Mouse (Mus musculus): ENCODE measurements around the gene Fut11.
A peak's percentile ranks its signal among the peaks of the same experiment; 100 is the strongest.

Gene Fut11

GRCm38 (mm10) chr14:20694884-20695760 lies at the start of gene Fut11:
Gene Fut11, plus strand, starts transcription at chr14:20694968.
- DNase-seq (ENCODE audit: low spot score in 2 of 2): peak; percentile 80 to 82

GRCm38 (mm10) chr14:20645547-20645946 lies 49.2 kb upstream of the Fut11 start:
- DNase-seq (ENCODE audit: low spot score in 2 of 2): no peak

GRCm38 (mm10) chr14:20646381-20646780 lies 48.4 kb upstream of the Fut11 start:
- no peak for DNase-seq (ENCODE audit: low spot score in 2 of 2)

- no peak for DNase-seq (ENCODE audit: low spot score in 2 of 2)
These were observed 43.8 kb upstream of the Fut11 start for GRCm38 (mm10) chr14:20651000-20651399.

- no peak for DNase-seq (ENCODE audit: low spot score in 2 of 2)
These were observed 43.0 kb upstream of the Fut11 start for GRCm38 (mm10) chr14:20651722-20652256.

GRCm38 (mm10) chr14:20654690-20655421 lies 39.9 kb upstream of the Fut11 start:
- no peak for DNase-seq (ENCODE audit: low spot score in 2 of 2)

GRCm38 (mm10) chr14:20655731-20656130 lies 39.0 kb upstream of the Fut11 start:
- DNase-seq (ENCODE audit: low spot score in 2 of 2): no peak

GRCm38 (mm10) chr14:20656361-20656760 lies 38.4 kb upstream of the Fut11 start, which contains the start of gene Myoz1:
Gene Myoz1, minus strand, starts transcription at chr14:20656540.
- DNase-seq (ENCODE audit: low spot score in 2 of 2): no peak

GRCm38 (mm10) chr14:20658326-20658725 lies 36.4 kb upstream of the Fut11 start:
- peak in 1 of 2 experiments; percentile 30 for DNase-seq (ENCODE audit: low spot score in 2 of 2)

GRCm38 (mm10) chr14:20658902-20659301 lies 35.9 kb upstream of the Fut11 start:
- DNase-seq (ENCODE audit: low spot score in 2 of 2): no peak

GRCm38 (mm10) chr14:20659687-20660086 lies 35.1 kb upstream of the Fut11 start:
- no peak for DNase-seq (ENCODE audit: low spot score in 2 of 2)

- peak; percentile 90 to 93 for DNase-seq (ENCODE audit: low spot score in 2 of 2)
These were observed 33.7 kb upstream of the Fut11 start for GRCm38 (mm10) chr14:20660827-20661660.

GRCm38 (mm10) chr14:20661661-20662331 lies 33.0 kb upstream of the Fut11 start:
- peak in 1 of 2 experiments; percentile 18 for DNase-seq (ENCODE audit: low spot score in 2 of 2)

GRCm38 (mm10) chr14:20662740-20663139 lies 32.0 kb upstream of the Fut11 start:
- DNase-seq (ENCODE audit: low spot score in 2 of 2): no peak

GRCm38 (mm10) chr14:20663601-20664000 lies 31.2 kb upstream of the Fut11 start:
- no peak for DNase-seq (ENCODE audit: low spot score in 2 of 2)

- DNase-seq (ENCODE audit: low spot score in 2 of 2): no peak
These were observed 30.3 kb upstream of the Fut11 start for GRCm38 (mm10) chr14:20664436-20664835.

GRCm38 (mm10) chr14:20667469-20667868 lies 27.3 kb upstream of the Fut11 start:
- DNase-seq (ENCODE audit: low spot score in 2 of 2): no peak

GRCm38 (mm10) chr14:20668154-20668810 lies 26.5 kb upstream of the Fut11 start, which contains the start of gene Synpo2l:
Gene Synpo2l, minus strand, starts transcription at chr14:20668354.
- DNase-seq (ENCODE audit: low spot score in 2 of 2): no peak

GRCm38 (mm10) chr14:20672990-20673389 lies 21.8 kb upstream of the Fut11 start:
- no peak for DNase-seq (ENCODE audit: low spot score in 2 of 2)

GRCm38 (mm10) chr14:20673735-20674063 lies 21.1 kb upstream of the Fut11 start:
- DNase-seq (ENCODE audit: low spot score in 2 of 2): no peak
